Mouse (Mus musculus) left cerebral cortex, postnatal 4 days (tissue): ENCODE measurements around the gene Cenpp. TPM values are rescaled to one million over a fixed set of nuclear protein-coding genes. Genes with fewer than 3 reads are reported as not detected.

Source experiments
- DNase-seq: peaks from one replicate; pipeline ENCODE4 v3.0.0-alpha.2; 2022
- intact Hi-C: fragments of 180-260 bp; cut with DNase I; formaldehyde crosslinking; loops from one replicate; pipeline ENCODE4 v1.15.1; 2025
- total RNA-seq, 2 experiments: library from RNA; stranded (reverse); gene quantifications; 2 replicates each; pipeline ENCODE4 v1.2.3; 2021

Gene Cenpp
- total RNA-seq: 1 to 10 TPM; 2.5 to 3.0 TPM

GRCm38 (mm10) chr13:49652481-49653179, at the start of gene Cenpp, which contains the start of gene Nol8:
Gene Cenpp (minus strand): TSS chr13:49652785.
Gene Nol8 (plus strand): TSS chr13:49653078.
- intact Hi-C loops: no loop called here
- DNase-seq: peak; percentile 100

- intact Hi-C loops: no loop called here
- DNase-seq: no peak
Observed at GRCm38 (mm10) chr13:49691056-49691455, 38.5 kb upstream of the Cenpp start.

- no peak for DNase-seq
- intact Hi-C loops: no loop called here
Observed at GRCm38 (mm10) chr13:49684266-49684665, 31.7 kb upstream of the Cenpp start.

GRCm38 (mm10) chr13:49682233-49682846, 29.8 kb upstream of the Cenpp start:
- no peak for DNase-seq

GRCm38 (mm10) chr13:49681351-49682232, 29.0 kb upstream of the Cenpp start, which contains the start of gene Iars:
Gene Iars (plus strand): TSS chr13:49682100.
- intact Hi-C loops: no loop called here

More at GRCm38 (mm10) chr13:49682233-49682846, 29.8 kb upstream of the Cenpp start:
- intact Hi-C loops: no loop called here

GRCm38 (mm10) chr13:49677793-49678192, 25.2 kb upstream of the Cenpp start:
- intact Hi-C loops: no loop called here
- DNase-seq: no peak

More at GRCm38 (mm10) chr13:49681351-49682232, 29.0 kb upstream of the Cenpp start, which contains the start of gene Iars:
- peak; percentile 98 for DNase-seq

- DNase-seq: peak; percentile 46
- intact Hi-C loops: no loop called here
Observed at GRCm38 (mm10) chr13:49653180-49653541, 576 bp upstream of the Cenpp start.

GRCm38 (mm10) chr13:49651781-49652351, 719 bp downstream of the Cenpp start:
- no peak for DNase-seq
- intact Hi-C loops: no loop called here

- intact Hi-C loops: no loop called here
- DNase-seq: no peak
Observed at GRCm38 (mm10) chr13:49651136-49651535, 1.4 kb downstream of the Cenpp start.

GRCm38 (mm10) chr13:49646019-49646418, 6.6 kb downstream of the Cenpp start:
- DNase-seq: no peak
- intact Hi-C loops: loop anchor here (5.0 kb wide), 1 partner anchor 199 kb away; no protein-coding TSS in a partner anchor

- intact Hi-C loops: loop anchor here (5.0 kb wide), 1 partner anchor 198 kb away; no protein-coding TSS in a partner anchor
- DNase-seq: no peak
Observed at GRCm38 (mm10) chr13:49644731-49645529, 7.7 kb downstream of the Cenpp start.

- no peak for DNase-seq
- intact Hi-C loops: no loop called here
Observed at GRCm38 (mm10) chr13:49643669-49644362, 8.8 kb downstream of the Cenpp start.

- DNase-seq: no peak
- intact Hi-C loops: no loop called here
Observed at GRCm38 (mm10) chr13:49642650-49643049, 9.9 kb downstream of the Cenpp start.

GRCm38 (mm10) chr13:49639965-49640364, 12.6 kb downstream of the Cenpp start:
- no peak for DNase-seq
- intact Hi-C loops: no loop called here

GRCm38 (mm10) chr13:49629076-49629475, 23.5 kb downstream of the Cenpp start:
- DNase-seq: no peak
- intact Hi-C loops: no loop called here

- DNase-seq: no peak
- intact Hi-C loops: no loop called here
Observed at GRCm38 (mm10) chr13:49628167-49628566, 24.4 kb downstream of the Cenpp start.

- DNase-seq: no peak
- intact Hi-C loops: no loop called here
Observed at GRCm38 (mm10) chr13:49623216-49623615, 29.4 kb downstream of the Cenpp start.

- intact Hi-C loops: no loop called here
- DNase-seq: no peak
Observed at GRCm38 (mm10) chr13:49618365-49618764, 34.2 kb downstream of the Cenpp start.

- intact Hi-C loops: no loop called here
- DNase-seq: no peak
Observed at GRCm38 (mm10) chr13:49617021-49617420, 35.6 kb downstream of the Cenpp start.
